Mouse (Mus musculus): ENCODE measurements around the gene Cpa1. TPM values are rescaled to one million over a fixed set of nuclear protein-coding genes. Genes with fewer than 3 reads are reported as not detected.

The Cpa1 gene
- polyA plus RNA-seq (2014; fragmentation: Nextera tagmentation; extraction: Ambion mirVana), result 0.50 and 0.61 TPM in 2 replicates

DNA sequence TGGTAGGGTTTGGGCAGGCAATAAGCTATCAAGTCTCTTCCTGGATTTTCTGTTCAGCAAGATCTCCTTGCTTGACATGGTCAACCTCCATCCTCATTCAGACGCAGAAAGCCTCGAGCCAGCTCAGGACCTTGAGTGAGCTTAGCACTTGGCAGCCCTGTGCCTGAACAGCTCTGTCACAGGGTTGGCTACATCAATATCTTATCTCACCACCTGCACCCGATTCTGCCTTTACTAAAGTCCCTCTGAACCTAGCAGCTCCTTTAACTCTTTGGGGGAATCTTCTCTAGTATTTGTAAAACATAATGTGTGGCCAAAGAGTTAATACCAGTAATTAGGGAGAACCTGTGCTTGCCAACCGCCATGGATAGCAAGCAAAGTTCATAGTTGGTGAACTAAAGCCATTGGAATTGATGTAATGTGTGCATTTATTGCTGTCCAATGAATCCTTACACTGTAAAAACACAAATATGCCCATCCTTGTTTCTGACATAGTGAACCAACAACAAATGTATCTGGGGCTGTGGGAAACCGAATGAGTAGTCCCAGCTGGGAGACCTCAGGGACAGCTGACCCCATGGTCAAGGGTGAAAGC lies at the start of gene Cpa1:
Gene Cpa1 (plus strand): TSS at position 545 of the 595 bp plus-strand sequence.
- H3K9me3 ChIP-seq (ENCODE audit: control insufficient read depth, low read length), result no peaks in the 10 kb centered on the region
- ATAC-seq (ENCODE audit: low FRiP score, low TSS enrichment) (no peak), DNase-seq (no peak)
- WGBS, result 93% methylated on average over 5 of the region's 5 CpGs
- no peak within 1 kb of the TSS for H3K9ac ChIP-seq (replicated peaks; ENCODE audit: low read length)
- H3K27me3 ChIP-seq (ENCODE audit: control insufficient read depth, insufficient read depth, low read length), result no peaks in the 10 kb centered on the region
- H3K36me3 ChIP-seq (ENCODE audit: control insufficient read depth, insufficient read depth, low read length), result no peaks in the 10 kb centered on the region
- no peak within 1 kb of the TSS for H3K27ac ChIP-seq (replicated peaks; ENCODE audit: low read depth, low read length)
- no peak within 1 kb of the TSS for H3K4me3 ChIP-seq (replicated peaks; ENCODE audit: low read depth, low read length)
- no peak within 1 kb of the TSS for H3K4me2 ChIP-seq (ENCODE audit: low read length)
- peaks cover 6% of the 10 kb centered on the region; the same call in 1 of the 2 replicates for H3K4me1 ChIP-seq (ENCODE audit: control insufficient read depth, insufficient read depth, low read length)

DNA sequence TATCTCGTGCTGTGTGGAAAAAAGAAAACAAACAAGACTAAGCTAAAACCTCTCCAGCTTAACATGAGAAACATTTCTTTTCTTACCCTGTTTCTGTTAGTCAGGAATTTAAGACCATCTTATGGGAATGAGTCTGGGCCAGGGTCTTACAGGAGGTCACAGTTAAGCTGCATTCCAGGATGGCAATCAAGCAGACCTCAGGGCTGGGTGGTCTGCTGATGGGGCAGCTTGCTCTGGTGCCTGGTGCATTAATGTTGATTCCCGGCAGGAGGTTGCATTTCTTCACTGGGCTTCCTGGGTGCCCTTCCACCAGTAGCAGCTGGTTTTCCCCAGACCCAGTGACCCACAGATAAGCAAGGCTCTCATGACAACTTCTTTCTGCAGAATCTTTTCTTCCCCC lies 49.2 kb upstream of the Cpa1 start:
- ATAC-seq (ENCODE audit: low FRiP score, low TSS enrichment), result no peak
- H3K4me1 ChIP-seq (ENCODE audit: control insufficient read depth, insufficient read depth, low read length), result peaks cover 5% of the 10 kb centered on the region
- DNase-seq, result no peak

DNA sequence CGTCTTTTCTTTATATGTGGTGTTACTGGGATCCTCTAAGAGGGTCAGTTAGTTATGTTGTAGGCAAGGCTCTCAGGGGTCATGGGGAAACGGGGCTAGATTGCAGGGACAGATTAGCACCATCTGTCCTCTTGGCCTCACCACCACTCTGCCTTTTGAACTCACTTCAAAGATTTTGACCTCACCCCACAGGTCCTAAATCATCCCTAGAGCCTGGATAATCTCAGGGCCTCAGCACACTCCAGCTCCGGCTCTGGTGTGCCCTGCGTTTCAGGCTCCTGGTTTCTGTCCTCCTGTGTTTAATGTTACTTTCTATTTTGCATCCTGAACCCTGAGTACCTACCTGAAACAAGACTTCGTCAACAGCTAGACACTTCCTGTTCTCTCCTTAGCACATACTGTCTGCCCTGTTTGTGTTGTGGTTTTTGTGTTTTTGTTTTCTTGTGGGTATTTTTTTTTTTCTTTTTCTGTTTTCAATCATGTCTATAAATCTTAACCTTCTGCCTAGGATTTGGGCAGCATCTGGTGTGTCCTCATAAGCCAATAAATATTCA lies 47.1 kb upstream of the Cpa1 start:
- Histone ChIP-seq H3K9me3 (ENCODE audit: control insufficient read depth, low read length) (no peaks in the 10 kb centered on the region), H3K4me2 (ENCODE audit: low read length) (no peak overlapping the region), H3K4me1 (ENCODE audit: control insufficient read depth, insufficient read depth, low read length) (peaks cover 5% of the 10 kb centered on the region), H3K36me3 (ENCODE audit: control insufficient read depth, insufficient read depth, low read length) (no peaks in the 10 kb centered on the region), H3K4me3 (replicated peaks; ENCODE audit: low read depth, low read length) (no peak overlapping the region), H3K9ac (replicated peaks; ENCODE audit: low read length) (no peak overlapping the region), H3K27ac (replicated peaks; ENCODE audit: low read depth, low read length) (peak overlapping the region; percentile 54), H3K27me3 (ENCODE audit: control insufficient read depth, insufficient read depth, low read length) (no peaks in the 10 kb centered on the region)
- no peak for ATAC-seq (ENCODE audit: low FRiP score, low TSS enrichment)
- DNase-seq, result no peak
- WGBS, result 70% methylated on average over 5 of the region's 5 CpGs

More for the DNA sequence above, 49.2 kb upstream of the Cpa1 start:
- no peaks in the 10 kb centered on the region for H3K27me3 ChIP-seq (ENCODE audit: control insufficient read depth, insufficient read depth, low read length)
- no peaks in the 10 kb centered on the region for H3K36me3 ChIP-seq (ENCODE audit: control insufficient read depth, insufficient read depth, low read length)
- no peaks in the 10 kb centered on the region for H3K9me3 ChIP-seq (ENCODE audit: control insufficient read depth, low read length)
- no peak overlapping the region for H3K4me2 ChIP-seq (ENCODE audit: low read length)
- 58% methylated on average over 2 of the region's 2 CpGs for WGBS
- H3K27ac ChIP-seq (replicated peaks; ENCODE audit: low read depth, low read length), result no peak overlapping the region
- no peak overlapping the region for H3K9ac ChIP-seq (replicated peaks; ENCODE audit: low read length)
- H3K4me3 ChIP-seq (replicated peaks; ENCODE audit: low read depth, low read length), result no peak overlapping the region

DNA sequence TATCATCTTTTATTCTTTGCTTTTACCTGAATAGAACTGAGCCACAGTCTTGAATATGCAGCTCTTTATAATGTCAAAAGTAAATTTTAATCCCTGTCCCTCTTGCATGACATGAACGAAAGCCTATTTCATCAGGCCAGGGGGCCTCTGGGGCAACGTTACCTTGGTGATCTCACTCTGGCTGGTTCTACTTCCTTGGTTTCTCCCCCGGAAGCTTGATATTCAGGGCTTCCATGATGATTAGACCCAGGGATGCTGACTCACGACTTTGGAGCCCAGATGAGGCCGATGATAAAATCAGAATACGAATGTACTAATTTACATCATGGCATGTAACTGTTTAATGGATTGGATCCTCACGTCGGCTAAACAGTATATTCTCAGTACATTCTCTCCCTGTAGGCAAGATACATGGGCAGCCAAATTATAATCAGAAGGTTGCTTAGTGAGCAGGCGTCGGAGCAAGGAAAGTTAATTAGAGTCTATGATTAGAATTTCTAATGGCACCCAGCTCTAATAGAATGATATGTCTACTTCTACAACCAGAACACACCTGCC lies 46.5 kb upstream of the Cpa1 start:
- Histone ChIP-seq H3K36me3 (ENCODE audit: control insufficient read depth, insufficient read depth, low read length) (no peaks in the 10 kb centered on the region), H3K9me3 (ENCODE audit: control insufficient read depth, low read length) (no peaks in the 10 kb centered on the region), H3K27ac (replicated peaks; ENCODE audit: low read depth, low read length) (peak overlapping the region; percentile 54), H3K4me1 (ENCODE audit: control insufficient read depth, insufficient read depth, low read length) (peaks cover 5% of the 10 kb centered on the region), H3K27me3 (ENCODE audit: control insufficient read depth, insufficient read depth, low read length) (no peaks in the 10 kb centered on the region), H3K9ac (replicated peaks; ENCODE audit: low read length) (no peak overlapping the region), H3K4me2 (ENCODE audit: low read length) (no peak overlapping the region), H3K4me3 (replicated peaks; ENCODE audit: low read depth, low read length) (no peak overlapping the region)
- ATAC-seq (ENCODE audit: low FRiP score, low TSS enrichment) (no peak; the same call in 1 of the 2 replicates), DNase-seq (peak; percentile 73)
- WGBS, result 34% methylated on average over 10 of the region's 10 CpGs

DNA sequence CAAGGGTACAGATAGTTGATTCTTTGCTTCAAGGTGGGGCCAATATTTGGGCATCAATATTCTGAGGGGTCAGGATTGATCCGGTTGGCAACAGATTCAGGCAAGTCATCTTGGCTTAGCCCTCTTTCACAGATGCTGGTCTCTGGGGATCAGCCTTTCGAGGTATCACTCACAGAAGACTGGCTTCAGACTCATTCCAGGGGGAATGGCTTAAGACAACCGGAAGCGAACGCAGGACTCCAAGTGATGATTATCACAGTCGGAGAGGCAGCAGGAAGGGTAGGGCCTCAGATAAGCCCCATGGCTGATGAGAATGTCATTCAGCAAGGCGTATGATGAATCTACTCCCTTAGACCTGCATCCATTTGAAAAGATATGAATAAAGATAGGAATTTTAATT lies 44.7 kb upstream of the Cpa1 start:
- no peak overlapping the region for H3K27ac ChIP-seq (replicated peaks; ENCODE audit: low read depth, low read length)
- ATAC-seq (ENCODE audit: low FRiP score, low TSS enrichment) (no peak), DNase-seq (no peak)
- 77% methylated on average over 7 of the region's 7 CpGs for WGBS
- H3K9ac ChIP-seq (replicated peaks; ENCODE audit: low read length), result no peak overlapping the region
- H3K9me3 ChIP-seq (ENCODE audit: control insufficient read depth, low read length), result no peaks in the 10 kb centered on the region
- H3K4me2 ChIP-seq (ENCODE audit: low read length), result no peak overlapping the region
- no peaks in the 10 kb centered on the region for H3K36me3 ChIP-seq (ENCODE audit: control insufficient read depth, insufficient read depth, low read length)
- no peak overlapping the region for H3K4me3 ChIP-seq (replicated peaks; ENCODE audit: low read depth, low read length)
- H3K4me1 ChIP-seq (ENCODE audit: control insufficient read depth, insufficient read depth, low read length), result peaks cover 5% of the 10 kb centered on the region
- H3K27me3 ChIP-seq (ENCODE audit: control insufficient read depth, insufficient read depth, low read length), result no peaks in the 10 kb centered on the region

DNA sequence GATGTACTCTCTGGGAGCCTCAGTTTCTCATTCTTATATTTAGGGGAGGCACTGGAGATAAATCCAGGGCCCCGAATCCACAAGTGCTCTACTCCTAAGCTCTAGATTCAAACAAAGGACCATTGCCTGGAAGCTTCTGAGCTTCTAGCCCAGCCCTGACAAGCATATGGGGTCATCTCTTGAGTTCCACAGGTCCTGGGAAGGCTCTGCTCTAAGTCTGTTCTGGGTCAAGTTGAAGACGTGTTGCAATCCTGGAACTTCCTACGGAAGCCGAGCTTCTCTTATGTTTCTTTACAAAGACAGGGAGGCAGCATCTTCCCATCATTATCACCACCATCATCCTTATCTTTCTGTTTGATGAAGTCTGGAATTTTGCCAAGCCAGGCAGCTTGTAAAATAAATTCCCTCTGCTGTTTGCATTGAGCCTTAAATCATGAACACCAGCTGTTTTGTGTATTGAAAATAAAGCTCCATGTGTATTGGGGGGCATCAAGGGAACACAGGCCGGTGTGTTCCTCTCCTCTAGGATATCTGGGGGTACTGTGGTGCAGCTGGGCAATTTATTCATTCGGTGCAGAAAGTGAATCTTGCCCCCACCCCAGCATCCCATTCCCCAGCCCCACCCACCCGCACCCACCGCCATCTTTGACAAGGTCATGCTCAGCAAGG lies 42.7 kb upstream of the Cpa1 start:
- no peak for DNase-seq
- Histone ChIP-seq H3K9ac (replicated peaks; ENCODE audit: low read length) (no peak overlapping the region), H3K36me3 (ENCODE audit: control insufficient read depth, insufficient read depth, low read length) (no peaks in the 10 kb centered on the region), H3K27ac (replicated peaks; ENCODE audit: low read depth, low read length) (no peak overlapping the region), H3K27me3 (ENCODE audit: control insufficient read depth, insufficient read depth, low read length) (no peaks in the 10 kb centered on the region), H3K4me3 (replicated peaks; ENCODE audit: low read depth, low read length) (no peak overlapping the region), H3K9me3 (ENCODE audit: control insufficient read depth, low read length) (no peaks in the 10 kb centered on the region), H3K4me2 (ENCODE audit: low read length) (no peak overlapping the region), H3K4me1 (ENCODE audit: control insufficient read depth, insufficient read depth, low read length) (peaks cover 5% of the 10 kb centered on the region)
- no peak for ATAC-seq (ENCODE audit: low FRiP score, low TSS enrichment)
- WGBS, result 90% methylated on average over 8 of the region's 8 CpGs

DNA sequence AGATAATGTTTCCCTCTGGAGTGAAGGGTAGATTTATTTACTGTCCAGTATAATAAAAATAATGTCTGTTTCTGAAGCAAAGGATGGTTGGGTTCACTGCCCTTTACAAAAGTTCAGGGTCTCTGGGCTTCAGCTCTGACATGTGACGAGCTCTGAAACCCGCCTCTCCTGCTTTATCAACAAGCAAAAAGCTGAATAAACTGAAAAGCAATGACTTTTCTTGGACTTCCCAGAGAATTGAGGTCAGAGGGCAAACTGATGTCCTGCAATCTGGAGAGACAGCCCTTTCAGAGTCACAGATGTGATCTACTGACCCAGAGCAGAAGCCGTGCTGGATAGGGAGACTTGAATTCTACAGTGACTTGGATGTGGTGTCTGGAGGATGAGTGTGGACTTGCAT lies 39.0 kb upstream of the Cpa1 start:
- DNase-seq, result no peak
- Histone ChIP-seq H3K27me3 (ENCODE audit: control insufficient read depth, insufficient read depth, low read length) (no peaks in the 10 kb centered on the region), H3K27ac (replicated peaks; ENCODE audit: low read depth, low read length) (no peak overlapping the region), H3K4me1 (ENCODE audit: control insufficient read depth, insufficient read depth, low read length) (no peaks in the 10 kb centered on the region), H3K4me2 (ENCODE audit: low read length) (no peak overlapping the region), H3K9ac (replicated peaks; ENCODE audit: low read length) (no peak overlapping the region), H3K4me3 (replicated peaks; ENCODE audit: low read depth, low read length) (no peak overlapping the region), H3K36me3 (ENCODE audit: control insufficient read depth, insufficient read depth, low read length) (no peaks in the 10 kb centered on the region), H3K9me3 (ENCODE audit: control insufficient read depth, low read length) (no peaks in the 10 kb centered on the region)
- WGBS, result 58% methylated on average over 3 of the region's 3 CpGs
- ATAC-seq (ENCODE audit: low FRiP score, low TSS enrichment), result no peak

DNA sequence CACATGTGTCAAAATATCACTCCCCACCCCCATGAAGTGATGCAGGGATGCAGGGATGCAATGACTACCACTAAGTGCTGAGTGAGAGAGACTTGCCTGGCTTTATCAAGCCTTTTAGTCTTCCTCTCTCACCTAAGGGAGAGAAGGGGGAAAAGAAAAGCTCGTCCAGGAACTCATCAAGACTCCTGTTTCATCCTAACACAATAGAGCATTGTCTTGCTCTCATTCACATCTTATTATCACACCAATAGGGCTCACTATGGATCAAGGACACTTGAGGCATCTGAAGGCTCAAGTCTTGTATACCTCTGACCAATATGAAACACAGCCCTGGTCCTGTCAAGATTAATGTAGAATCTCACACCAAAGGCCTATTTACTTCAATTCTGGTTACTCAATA lies 38.0 kb upstream of the Cpa1 start:
- H3K4me2 ChIP-seq (ENCODE audit: low read length), result no peak overlapping the region
- no peak overlapping the region for H3K4me3 ChIP-seq (replicated peaks; ENCODE audit: low read depth, low read length)
- no peak overlapping the region for H3K9ac ChIP-seq (replicated peaks; ENCODE audit: low read length)
- H3K36me3 ChIP-seq (ENCODE audit: control insufficient read depth, insufficient read depth, low read length), result no peaks in the 10 kb centered on the region
- ATAC-seq (ENCODE audit: low FRiP score, low TSS enrichment) (no peak), DNase-seq (no peak)
- H3K27me3 ChIP-seq (ENCODE audit: control insufficient read depth, insufficient read depth, low read length), result no peaks in the 10 kb centered on the region
- H3K27ac ChIP-seq (replicated peaks; ENCODE audit: low read depth, low read length), result no peak overlapping the region
- H3K9me3 ChIP-seq (ENCODE audit: control insufficient read depth, low read length), result no peaks in the 10 kb centered on the region
- no peaks in the 10 kb centered on the region for H3K4me1 ChIP-seq (ENCODE audit: control insufficient read depth, insufficient read depth, low read length)
- 44% methylated on average over 1 of the region's 1 CpGs for WGBS

All from midbrain, embryonic 14.5 days (tissue).